Mouse (Mus musculus) kidney, postnatal 4 days (tissue): ENCODE data around the gene Epha4.

Experiments used
- DNase-seq, 2 experiments: peaks; one replicate each; pipeline ENCODE4 v3.0.0; 2021; ENCODE audit warnings: mixed read lengths in 2 of 2

Epha4 gene

DNA sequence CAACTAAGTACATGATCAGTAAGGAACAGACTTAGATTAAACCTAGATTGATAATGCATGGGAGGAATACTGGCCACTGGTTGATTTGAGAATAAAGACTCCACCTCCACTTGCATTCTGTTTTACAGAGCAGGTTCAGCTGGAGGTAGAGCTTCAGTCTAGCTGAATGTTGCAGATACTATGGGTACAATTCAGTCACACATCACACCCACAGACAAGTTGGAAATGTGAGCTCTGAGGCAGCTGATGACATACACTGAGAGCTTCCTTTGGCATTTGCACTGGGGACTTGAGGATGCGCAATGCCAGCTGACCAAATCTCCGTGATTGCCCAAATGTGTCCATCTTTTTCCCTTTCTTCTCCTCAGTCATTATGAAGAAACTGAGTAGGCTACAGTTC lies 125.8 kb downstream of the Epha4 start:
- no peak for DNase-seq

DNA sequence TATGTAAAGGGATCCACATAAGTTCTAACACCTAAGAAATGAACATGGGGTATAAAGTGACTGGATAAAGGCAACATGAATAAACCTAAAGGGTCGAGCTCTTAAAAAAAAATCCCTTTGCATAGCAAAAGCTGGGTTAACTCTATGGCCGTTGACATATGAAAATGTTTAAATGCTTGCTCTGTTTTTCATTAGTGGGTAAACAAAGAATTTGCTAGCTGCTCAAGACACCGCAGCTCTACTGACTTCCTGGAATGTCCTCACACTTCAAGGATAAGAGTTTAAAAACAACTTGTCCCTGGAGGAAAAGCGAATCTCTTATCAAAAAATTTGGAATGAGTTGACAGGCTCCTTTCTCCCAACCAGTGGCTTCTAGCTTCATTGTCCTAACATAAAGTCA lies 126.3 kb downstream of the Epha4 start:
- no peak for DNase-seq

DNA sequence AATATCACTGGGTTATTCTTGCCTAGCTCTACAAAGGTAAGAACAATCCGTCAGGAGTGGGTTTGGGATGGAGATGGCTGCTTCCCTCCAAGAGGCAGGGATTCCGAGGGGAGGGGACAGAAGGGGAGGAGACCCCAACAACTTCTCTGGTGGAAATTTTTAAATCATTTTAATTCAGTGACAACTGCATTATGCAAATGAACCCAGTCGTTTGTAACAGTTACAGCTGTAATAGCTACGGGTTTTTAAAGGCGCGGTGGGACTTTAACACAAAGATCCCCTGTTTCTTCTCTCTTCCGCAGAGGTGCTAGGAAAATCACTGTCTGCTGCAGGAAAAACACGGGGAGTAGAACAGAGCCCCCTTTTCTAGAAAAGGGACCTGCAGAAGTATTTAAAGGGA lies 129.3 kb downstream of the Epha4 start:
- no peak for DNase-seq

DNA sequence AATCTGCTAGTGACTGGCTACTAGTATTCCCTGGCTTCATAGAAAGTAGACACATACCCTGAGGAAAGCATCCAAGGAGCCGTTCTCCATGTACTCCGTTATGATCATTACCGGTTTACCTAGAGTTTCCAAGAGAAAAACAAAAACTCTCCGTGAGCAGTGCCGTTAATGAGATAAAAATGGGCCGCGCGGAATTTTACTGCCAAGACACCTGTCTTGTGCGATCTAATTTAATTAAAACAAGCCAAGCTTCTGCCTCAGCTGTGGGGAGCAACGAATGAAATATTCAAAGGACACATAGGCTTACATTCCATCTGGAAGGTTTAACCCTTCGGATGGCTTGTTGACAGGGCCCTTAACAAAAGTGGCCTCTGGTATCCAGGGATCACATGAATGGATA lies 131.4 kb downstream of the Epha4 start:
- no peak for DNase-seq

DNA sequence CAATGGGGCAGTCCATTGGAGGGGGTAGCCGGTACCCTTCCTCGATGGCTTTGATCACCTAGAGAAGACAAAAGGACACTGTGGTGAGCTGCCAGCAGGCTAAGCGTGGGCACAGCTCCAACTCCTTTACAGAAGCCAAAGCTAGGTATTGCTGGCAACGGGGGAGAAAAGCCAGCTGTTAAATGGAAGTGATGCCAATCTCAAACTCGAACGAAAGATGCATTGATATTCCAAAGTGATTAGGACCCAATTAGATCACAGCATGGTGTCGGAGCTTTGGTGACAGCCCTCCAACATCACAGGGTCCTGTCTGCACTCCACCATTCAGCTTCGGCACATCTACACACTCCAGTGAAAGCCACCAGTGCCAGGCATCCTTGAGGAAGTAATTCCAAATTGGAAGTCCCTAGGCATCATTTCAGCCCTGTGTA lies 137.3 kb downstream of the Epha4 start:
- no peak for DNase-seq

DNA sequence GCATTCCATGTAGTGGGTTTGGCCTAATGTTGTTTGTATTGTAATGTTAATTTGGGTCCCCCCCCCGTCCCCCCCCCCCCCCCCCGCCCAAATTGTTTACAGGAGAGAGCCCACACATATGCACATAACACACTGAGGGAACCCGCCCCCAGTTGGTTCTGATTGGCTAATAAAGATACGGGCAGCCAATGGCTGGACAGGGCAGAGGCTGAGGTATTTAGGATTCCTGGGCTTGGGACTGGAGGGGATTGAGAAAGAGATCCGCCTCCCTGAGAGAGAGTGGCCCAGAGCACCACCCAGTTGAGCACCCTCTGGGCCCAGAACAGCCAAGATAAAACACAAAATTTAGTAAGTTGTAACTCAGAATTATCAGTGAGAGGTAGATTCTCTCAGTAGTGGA lies 140.8 kb downstream of the Epha4 start:
- DNase-seq: no peak

DNA sequence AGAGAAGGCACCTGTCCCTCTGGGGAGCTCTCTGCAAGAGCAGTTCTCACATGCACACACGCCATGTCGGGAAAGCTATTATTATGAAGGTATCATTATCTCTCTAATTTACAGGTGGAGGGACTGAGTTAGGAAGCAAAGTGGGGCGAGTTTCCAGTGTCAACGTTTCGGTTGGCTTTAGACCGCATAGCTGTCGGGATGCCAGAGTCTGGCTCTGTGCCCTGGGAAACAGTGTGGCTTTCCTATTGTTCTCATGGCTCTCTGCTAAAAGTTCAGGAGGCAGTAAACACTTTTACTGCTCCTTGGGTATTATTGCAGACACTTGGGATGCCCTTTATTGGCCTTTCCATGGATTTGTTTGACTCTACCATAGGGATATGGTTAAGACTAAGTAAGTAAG lies 144.0 kb downstream of the Epha4 start:
- DNase-seq: no peak

DNA sequence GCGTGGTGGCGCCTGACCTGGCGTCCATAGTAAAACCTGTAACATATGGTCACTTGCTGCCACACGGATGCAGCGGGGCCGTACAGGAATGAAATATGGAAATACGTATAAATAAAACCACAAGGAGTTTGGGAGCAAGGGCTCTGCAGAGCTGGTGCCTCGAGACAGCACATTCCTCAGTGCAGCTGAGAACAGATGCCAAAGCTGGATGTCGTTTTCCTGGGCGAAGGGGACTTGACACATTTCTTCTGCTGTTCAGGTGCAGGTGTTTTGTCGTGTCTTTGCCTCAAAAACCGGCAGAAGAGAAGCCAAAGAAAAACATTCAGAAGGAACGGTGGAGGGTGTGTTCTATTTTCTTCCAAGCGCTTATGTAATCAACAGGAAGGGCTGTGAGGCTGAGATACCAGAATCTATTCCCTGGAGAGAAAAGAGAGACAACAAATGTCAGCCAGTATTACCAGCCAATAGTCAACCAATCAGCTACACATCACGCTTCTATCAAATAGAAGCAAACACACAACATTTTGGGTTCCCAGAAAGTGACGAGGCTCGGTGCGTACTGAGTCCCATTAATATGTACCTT lies 145.5 kb downstream of the Epha4 start:
- DNase-seq: no peak

DNA sequence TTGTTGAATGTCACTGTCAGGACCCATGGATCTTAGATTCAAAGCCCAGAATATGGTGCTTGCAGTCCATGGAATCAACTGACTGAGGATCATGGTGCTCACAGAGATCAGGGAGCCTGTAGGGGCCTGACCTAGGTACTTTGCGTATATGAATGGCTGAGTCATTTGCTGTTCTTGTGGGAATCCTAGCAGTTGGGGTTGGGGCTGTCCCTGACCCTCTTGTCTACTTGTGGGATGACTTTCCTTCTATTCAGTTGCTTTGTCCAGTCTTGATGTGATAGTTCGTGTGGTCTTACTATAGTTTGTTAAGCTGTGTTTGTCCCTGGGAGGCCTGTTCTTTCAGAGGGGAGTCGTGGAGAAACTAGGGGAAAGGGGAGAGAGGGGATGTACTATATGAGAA lies 149.0 kb downstream of the Epha4 start:
- DNase-seq: no peak

DNA sequence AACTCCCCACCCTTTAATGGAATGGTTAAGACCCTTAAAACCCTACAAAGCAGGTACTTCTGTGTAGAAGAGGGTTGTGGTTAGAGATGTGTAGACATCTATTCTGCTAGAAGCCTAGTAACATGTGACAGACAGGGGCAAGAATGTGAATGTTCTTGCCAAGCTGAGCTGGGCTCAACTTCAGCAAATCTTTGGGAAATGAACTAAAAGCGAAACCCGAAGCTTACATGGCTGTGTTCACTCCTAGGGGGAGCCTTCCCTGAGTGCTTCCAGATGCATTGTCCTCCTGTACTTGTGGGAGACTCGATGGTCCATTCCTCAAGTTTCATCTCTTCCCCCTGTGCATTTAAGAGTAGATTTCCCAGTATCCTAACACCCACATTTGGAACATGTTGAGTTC lies 150.3 kb downstream of the Epha4 start:
- DNase-seq: no peak

DNA sequence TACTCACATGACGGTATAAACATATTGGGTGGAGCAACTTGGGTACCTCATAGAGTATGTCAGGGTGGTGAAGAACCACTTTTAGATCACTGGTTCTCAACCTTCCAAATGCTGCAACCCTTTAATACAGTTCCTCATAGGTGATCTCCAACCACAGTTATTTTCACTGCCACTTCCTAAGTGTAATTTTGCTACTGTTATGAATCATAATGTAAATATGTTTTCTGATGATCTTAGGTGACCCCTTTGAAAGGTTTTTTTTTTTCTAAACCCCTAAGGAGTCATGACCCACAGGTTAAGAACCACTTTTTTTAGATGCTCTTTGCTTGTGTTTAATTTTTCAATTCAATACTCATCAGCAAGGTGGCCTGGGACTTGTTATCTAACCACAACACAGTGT lies 151.0 kb downstream of the Epha4 start:
- no peak for DNase-seq

DNA sequence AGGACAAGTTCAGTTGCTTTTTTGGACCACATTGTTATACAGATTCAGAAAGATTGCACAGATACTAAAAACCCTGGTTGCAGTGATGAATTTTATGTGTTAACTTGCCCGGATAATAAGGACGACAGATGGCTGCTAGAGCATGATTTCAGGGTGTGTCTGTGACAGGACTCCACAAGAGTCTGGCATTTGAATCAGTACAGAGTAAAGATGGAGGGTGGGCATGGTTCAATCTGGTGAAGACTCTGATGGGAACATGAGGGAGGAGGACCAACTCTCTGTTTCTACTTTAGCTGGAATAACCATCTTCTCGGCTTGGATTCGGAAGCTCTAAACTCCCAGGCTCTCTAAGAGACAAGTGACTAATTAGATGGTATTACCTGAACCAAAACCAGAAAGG lies 168.4 kb downstream of the Epha4 start:
- DNase-seq: no peak

DNA sequence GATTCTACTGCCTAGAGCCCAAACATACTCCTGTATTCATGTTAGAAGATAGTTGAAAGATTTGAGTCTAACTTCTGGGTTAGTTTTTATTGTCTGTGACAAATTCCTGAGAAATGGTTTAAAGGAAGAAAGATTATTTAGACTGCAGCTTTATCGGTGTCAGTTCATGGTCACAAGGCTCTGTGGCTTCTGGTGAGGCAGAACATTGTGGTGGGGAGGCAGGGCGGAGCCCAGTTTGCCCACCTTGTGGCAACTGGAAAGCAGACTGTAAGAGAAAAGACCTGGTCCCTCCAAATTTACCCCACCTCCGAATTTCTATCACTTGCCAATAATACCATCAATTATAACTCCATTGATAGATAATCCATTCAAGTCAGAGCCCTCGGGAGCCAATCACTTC lies 171.1 kb downstream of the Epha4 start:
- DNase-seq: no peak

DNA sequence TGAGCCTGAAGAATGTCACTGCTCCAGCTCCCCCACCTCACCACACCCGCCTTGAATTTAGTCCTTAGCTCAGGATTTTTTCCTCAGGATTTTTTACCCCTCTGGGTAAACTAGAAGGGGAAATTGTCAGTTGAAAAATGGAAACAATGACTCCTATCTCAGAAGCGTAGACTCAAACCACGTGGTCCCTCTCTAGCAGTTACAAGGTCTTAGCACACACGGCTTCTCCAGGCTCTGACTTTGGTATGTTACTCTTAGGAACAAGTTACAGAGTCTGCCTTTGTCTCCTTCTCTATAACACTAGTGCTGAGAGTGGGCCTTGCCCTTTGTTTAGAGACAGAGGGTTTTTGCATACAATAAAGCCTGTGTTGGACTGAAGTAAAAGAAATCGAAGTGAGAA lies 175.2 kb downstream of the Epha4 start:
- DNase-seq: no peak

DNA sequence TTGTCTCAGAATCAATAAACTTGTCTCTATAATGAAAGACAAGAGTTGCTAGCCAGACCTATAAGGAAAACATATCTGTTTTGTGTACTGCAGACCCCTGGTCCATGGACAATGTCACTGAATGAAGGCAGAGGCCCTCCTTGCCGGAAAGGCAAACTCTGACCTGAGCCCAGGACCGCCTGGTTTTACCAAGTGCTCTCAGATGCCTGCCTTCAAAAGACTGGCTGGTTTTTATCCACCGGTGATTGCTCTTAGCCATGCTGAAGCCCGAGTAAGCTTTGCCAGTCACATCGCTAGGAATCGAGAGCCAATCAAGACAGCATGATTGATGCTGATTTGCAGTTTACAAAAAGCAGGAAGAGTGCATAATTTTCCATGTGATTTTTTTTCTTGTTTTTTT lies 176.5 kb downstream of the Epha4 start:
- DNase-seq: no peak

DNA sequence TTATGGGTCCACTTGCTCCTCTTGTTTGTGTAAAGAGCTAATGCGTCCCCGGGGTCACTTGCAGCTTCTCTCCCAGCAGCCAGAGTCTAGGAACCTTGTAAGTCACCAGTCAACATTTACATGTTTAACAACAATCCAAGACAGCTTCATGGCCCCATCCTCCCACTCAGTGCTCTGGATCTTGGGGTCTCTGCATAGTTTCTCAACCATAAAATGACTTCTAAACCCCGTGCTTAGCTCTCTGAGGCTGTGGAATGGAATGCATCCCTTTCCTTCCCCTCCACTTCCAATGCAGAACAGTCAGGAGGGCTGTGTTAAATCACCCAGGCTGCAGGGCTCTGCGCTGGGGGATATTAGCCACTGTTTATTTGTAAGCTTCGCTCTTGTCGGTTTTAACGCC lies 178.0 kb downstream of the Epha4 start:
- DNase-seq: peak; percentile 30 to 51

DNA sequence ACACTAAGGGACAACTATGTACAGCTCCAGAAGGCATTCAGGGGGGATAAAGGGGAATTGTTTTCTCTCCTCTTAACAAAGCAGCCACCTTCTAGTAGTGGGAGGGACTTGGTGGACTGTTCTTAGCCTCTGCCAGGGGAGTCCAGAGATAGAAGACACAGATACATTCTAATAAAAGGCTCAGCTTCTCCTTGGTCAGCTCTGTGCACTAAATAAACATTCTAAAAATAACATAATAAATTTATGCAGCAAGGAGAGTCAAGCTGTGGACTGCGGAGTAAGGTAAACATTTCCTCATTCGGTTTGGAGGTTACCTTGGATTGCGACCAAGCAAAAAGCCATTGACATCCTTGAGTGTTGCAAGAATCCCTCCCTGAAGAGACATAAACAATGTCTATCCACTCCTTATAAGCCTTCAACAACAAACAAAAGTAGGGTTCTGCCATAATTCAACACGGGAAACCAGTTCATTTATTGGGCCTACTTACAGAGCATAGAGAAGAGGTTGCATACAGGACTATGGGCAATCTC lies 196.2 kb downstream of the Epha4 start:
- no peak for DNase-seq
